Mouse (Mus musculus): ENCODE measurements around the gene Fbxo39. TPM values are rescaled to one million over a fixed set of nuclear protein-coding genes. Genes with fewer than 3 reads are reported as not detected.

The Fbxo39 gene
- polyA plus RNA-seq, 1 experiment from 2014 or later: not detected

GRCm38 (mm10) chr11:72349652-72350051 lies 35.4 kb downstream of the Fbxo39 start:
- Histone ChIP-seq H3K4me1 (replicated peaks) (no peaks in the 10 kb centered on the region), H3K4me2 (replicated peaks) (no peak overlapping the region), H3K27ac (no peak overlapping the region), H3K9me3 (0 out of 2 replicates have a peak, but pooled peaks cover 4% of the 10 kb centered on the region), H3K4me3 (replicated peaks) (no peak overlapping the region), H3K27me3 (no peaks in the 10 kb centered on the region), H3K9ac (replicated peaks) (no peak overlapping the region), H3K36me3 (no peaks in the 10 kb centered on the region)
- ATAC-seq: no peak
- 74% methylated on average over 4 of the region's 4 CpGs for WGBS

- Histone ChIP-seq H3K4me1 (replicated peaks) (0 out of 2 replicates have a peak, but pooled peaks cover 2% of the 10 kb centered on the region), H3K4me2 (replicated peaks) (no peak overlapping the region), H3K9ac (replicated peaks) (no peak overlapping the region), H3K36me3 (no peaks in the 10 kb centered on the region), H3K27ac (no peak overlapping the region), H3K9me3 (no peaks in the 10 kb centered on the region), H3K4me3 (replicated peaks) (no peak overlapping the region), H3K27me3 (no peaks in the 10 kb centered on the region)
- 83% methylated on average over 1 of the region's 1 CpGs for WGBS
- ATAC-seq: no peak
Observed at GRCm38 (mm10) chr11:72352272-72352671, 38.0 kb downstream of the Fbxo39 start.

GRCm38 (mm10) chr11:72353186-72353585 lies 38.9 kb downstream of the Fbxo39 start:
- no peaks in the 10 kb centered on the region for H3K27me3 ChIP-seq
- H3K9ac ChIP-seq (replicated peaks): no peak overlapping the region
- 80% methylated on average over 3 of the region's 3 CpGs for WGBS
- no peaks in the 10 kb centered on the region for H3K9me3 ChIP-seq
- no peaks in the 10 kb centered on the region for H3K36me3 ChIP-seq
- no peak overlapping the region for H3K27ac ChIP-seq
- H3K4me2 ChIP-seq (replicated peaks): no peak overlapping the region
- no peak for ATAC-seq
- 0 out of 2 replicates have a peak, but pooled peaks cover 2% of the 10 kb centered on the region for H3K4me1 ChIP-seq (replicated peaks)
- H3K4me3 ChIP-seq (replicated peaks): no peak overlapping the region

- peak overlapping the region; percentile 37 for H3K4me2 ChIP-seq (replicated peaks)
- peak; percentile 53; the same call in 1 of the 2 replicates for ATAC-seq
- no peak overlapping the region for H3K27ac ChIP-seq
- 0 out of 2 replicates have a peak, but pooled peaks cover 2% of the 10 kb centered on the region for H3K4me1 ChIP-seq (replicated peaks)
- H3K36me3 ChIP-seq: no peaks in the 10 kb centered on the region
- H3K4me3 ChIP-seq (replicated peaks): no peak overlapping the region
- H3K9me3 ChIP-seq: no peaks in the 10 kb centered on the region
- WGBS: 30% methylated on average over 20 of the region's 20 CpGs
- H3K27me3 ChIP-seq: no peaks in the 10 kb centered on the region
- H3K9ac ChIP-seq (replicated peaks): no peak overlapping the region
Observed at GRCm38 (mm10) chr11:72354971-72355728, 40.9 kb downstream of the Fbxo39 start.

- H3K27me3 ChIP-seq: no peaks in the 10 kb centered on the region
- 8% methylated on average over 42 of the region's 42 CpGs for WGBS
- H3K4me3 ChIP-seq (replicated peaks): peak overlapping the region; percentile 51
- peak overlapping the region; percentile 69 for H3K9ac ChIP-seq (replicated peaks)
- H3K27ac ChIP-seq: peak overlapping the region; percentile 72; the same call in 1 of the 2 replicates
- H3K4me2 ChIP-seq (replicated peaks): peak overlapping the region; percentile 84
- peaks cover 12% of the 10 kb centered on the region; the same call in 1 of the 2 replicates for H3K4me1 ChIP-seq (replicated peaks)
- H3K36me3 ChIP-seq: no peaks in the 10 kb centered on the region
- ATAC-seq: peak; percentile 95
- no peaks in the 10 kb centered on the region for H3K9me3 ChIP-seq
Observed at GRCm38 (mm10) chr11:72361385-72362346, 47.4 kb downstream of the Fbxo39 start.

GRCm38 (mm10) chr11:72362347-72362741 lies 48.1 kb downstream of the Fbxo39 start, which contains the start of gene Tekt1:
Tekt1 (minus strand) TSS chr11:72362442.
- no peak for ATAC-seq
- no peaks in the 10 kb centered on the region for H3K27me3 ChIP-seq
- H3K27ac ChIP-seq: peak within 1 kb of the TSS; percentile 72; the same call in 1 of the 2 replicates
- peak within 1 kb of the TSS; percentile 51 for H3K4me3 ChIP-seq (replicated peaks)
- peak within 1 kb of the TSS; percentile 69 for H3K9ac ChIP-seq (replicated peaks)
- H3K4me1 ChIP-seq (replicated peaks): peaks cover 12% of the 10 kb centered on the region; the same call in 1 of the 2 replicates
- H3K4me2 ChIP-seq (replicated peaks): peak within 1 kb of the TSS; percentile 84
- no peaks in the 10 kb centered on the region for H3K36me3 ChIP-seq
- 34% methylated on average over 10 of the region's 10 CpGs for WGBS
- no peaks in the 10 kb centered on the region for H3K9me3 ChIP-seq

GRCm38 (mm10) chr11:72363523-72364240 lies 49.4 kb downstream of the Fbxo39 start:
- Histone ChIP-seq H3K27me3 (no peaks in the 10 kb centered on the region), H3K4me3 (replicated peaks) (no peak overlapping the region), H3K36me3 (no peaks in the 10 kb centered on the region), H3K9ac (replicated peaks) (no peak overlapping the region), H3K27ac (no peak overlapping the region), H3K4me1 (replicated peaks) (peaks cover 15% of the 10 kb centered on the region; the same call in 1 of the 2 replicates), H3K4me2 (replicated peaks) (no peak overlapping the region), H3K9me3 (no peaks in the 10 kb centered on the region)
- WGBS: 83% methylated on average over 8 of the region's 8 CpGs
- ATAC-seq: no peak

- Histone ChIP-seq H3K27me3 (peaks cover 3% of the 10 kb centered on the region; the same call in 1 of the 2 replicates), H3K36me3 (no peaks in the 10 kb centered on the region), H3K9me3 (no peaks in the 10 kb centered on the region), H3K4me3 (replicated peaks) (no peak overlapping the region), H3K9ac (replicated peaks) (no peak overlapping the region), H3K27ac (no peak overlapping the region), H3K4me1 (replicated peaks) (peaks cover 15% of the 10 kb centered on the region; the same call in 1 of the 2 replicates), H3K4me2 (replicated peaks) (no peak overlapping the region)
- 96% methylated on average over 5 of the region's 5 CpGs for WGBS
- ATAC-seq: no peak
Observed at GRCm38 (mm10) chr11:72364526-72364925, 50.3 kb downstream of the Fbxo39 start.

GRCm38 (mm10) chr11:72366126-72366525 lies 51.9 kb downstream of the Fbxo39 start:
- peaks cover 3% of the 10 kb centered on the region; the same call in 1 of the 2 replicates for H3K27me3 ChIP-seq
- no peak overlapping the region for H3K4me2 ChIP-seq (replicated peaks)
- H3K4me1 ChIP-seq (replicated peaks): peaks cover 13% of the 10 kb centered on the region; the same call in 1 of the 2 replicates
- WGBS: 89% methylated on average over 9 of the region's 9 CpGs
- H3K36me3 ChIP-seq: no peaks in the 10 kb centered on the region
- no peak overlapping the region for H3K4me3 ChIP-seq (replicated peaks)
- no peak for ATAC-seq
- H3K9me3 ChIP-seq: no peaks in the 10 kb centered on the region
- H3K9ac ChIP-seq (replicated peaks): no peak overlapping the region
- no peak overlapping the region for H3K27ac ChIP-seq

GRCm38 (mm10) chr11:72367934-72368674 lies 53.9 kb downstream of the Fbxo39 start:
- H3K36me3 ChIP-seq: no peaks in the 10 kb centered on the region
- no peak for ATAC-seq
- no peaks in the 10 kb centered on the region for H3K9me3 ChIP-seq
- H3K4me2 ChIP-seq (replicated peaks): no peak overlapping the region
- WGBS: 58% methylated on average over 11 of the region's 11 CpGs
- H3K27ac ChIP-seq: no peak overlapping the region
- H3K4me3 ChIP-seq (replicated peaks): no peak overlapping the region
- H3K4me1 ChIP-seq (replicated peaks): 0 out of 2 replicates have a peak, but pooled peaks cover 3% of the 10 kb centered on the region
- H3K27me3 ChIP-seq: peaks cover 3% of the 10 kb centered on the region; the same call in 1 of the 2 replicates
- H3K9ac ChIP-seq (replicated peaks): no peak overlapping the region
